18 mouse cellular contexts compared by ENCODE assay signal in genomic region chr5:112956368-112956767, GRCm38 (mm10).
"Had no signal": no experiment of that assay in that cellular context is flagged by ENCODE, and none has a peak within 500 bp of the region (broad histone marks: within the 10 kb centered on the region; RNA-seq: fewer than 3 reads in every experiment).

No protein-coding gene starts in this region.

- H3K9me3 ChIP-seq: lung, embryonic 15.5 days had no signal

- H3K36me3 ChIP-seq: lung, embryonic 15.5 days had no signal

- H3K27ac ChIP-seq: kidney, postnatal 0 days; layer of hippocampus, adult 2 months; left cerebral cortex, adult 2 months; lung, embryonic 15.5 days; stomach, postnatal 0 days had no signal

- H3K4me1 ChIP-seq: lung, embryonic 15.5 days had no signal

- H3K27me3 ChIP-seq: lung, embryonic 15.5 days had no signal

- H3K9ac ChIP-seq: lung, embryonic 15.5 days had no signal

- H3K4me3 ChIP-seq: layer of hippocampus, adult 2 months; left cerebral cortex, adult 2 months; lung, embryonic 15.5 days had no signal

- H3K4me2 ChIP-seq: lung, embryonic 15.5 days; midbrain, embryonic 11.5 days had no signal

- DNase-seq: kidney, adult 2 months; kidney, postnatal 25 days; layer of hippocampus, adult 9-11 months; layer of hippocampus, postnatal 36 days; lung, adult 18-20 months; lung, postnatal 10 days; lung, postnatal 36 days; midbrain, embryonic 14.5 days; thymus, adult 2 months; thymus, postnatal 14 days; thymus, postnatal 4 days had no signal

- ATAC-seq: intestine, postnatal 0 days had no signal
